Mouse (Mus musculus): ENCODE results near the gene Pard3.

DNA sequence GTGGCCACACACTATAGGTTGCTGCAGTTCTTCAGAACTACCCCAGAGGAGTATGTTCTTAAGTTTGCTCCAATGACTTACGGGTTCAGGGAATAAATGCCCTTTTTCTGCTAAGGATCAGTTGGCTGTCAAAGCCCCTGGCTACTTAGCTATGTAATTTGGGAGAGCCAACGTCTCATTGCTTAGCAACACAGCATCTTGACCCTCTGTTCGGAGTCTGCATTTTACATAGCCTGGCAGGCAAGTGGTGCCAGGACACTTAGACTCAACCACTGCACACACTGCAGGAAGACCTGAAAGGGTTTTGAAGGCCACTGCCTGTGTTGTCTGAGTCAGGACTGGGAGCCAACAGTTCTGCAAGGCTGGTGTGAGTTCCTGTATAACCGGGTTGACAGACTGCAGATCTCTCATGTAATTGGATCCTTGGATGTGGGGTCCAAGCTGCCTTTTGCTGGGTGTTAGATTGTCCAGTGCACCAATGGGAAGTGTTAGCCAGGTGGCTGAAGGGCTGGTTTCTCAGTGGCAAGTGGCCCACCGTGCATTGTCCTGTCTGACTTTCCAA is 15.6 kb downstream of the Pard3 start:
- TF ChIP-seq CTCF (IDR thresholded peaks at IDR 0.05; ENCODE audit: insufficient read depth, low read depth, low read length) = no peak
- TF ChIP-seq POLR2A (IDR thresholded peaks at IDR 0.05; ENCODE audit: insufficient read depth, low read depth, low read length) = no peak
